Mouse (Mus musculus) CH12.LX (cell line): Measurements from ENCODE around the gene Rab14. TPM values are rescaled to one million over a fixed set of nuclear protein-coding genes. Genes with fewer than 3 reads are reported as not detected.

Experiments used
- DNase-seq: peaks from one replicate; pipeline ENCODE4 v3.0.0-alpha.2; 2013; ENCODE audit errors: extremely low read depth
- H3K27ac ChIP-seq: 2 replicates; pipeline ENCODE4 v1.5.1; 2012; ENCODE audit warnings: low read depth, mild to moderate bottlenecking, control low read depth, moderate library complexity; ENCODE audit not compliant: insufficient read depth
- H3K27me3 ChIP-seq: replicated peaks from 2 replicates; pipeline ENCODE3; 2012; ENCODE audit warnings: inconsistent platforms
- H3K36me3 ChIP-seq, 2 experiments: replicated peaks in 1 of 2; 2 replicates each; pipeline versions ENCODE3 to v1.6.1; 2012; ENCODE audit warnings: inconsistent platforms in 1 of 2, low read length in 1 of 2, mild to moderate bottlenecking in 1 of 2, mixed read lengths in 1 of 2, moderate library complexity in 1 of 2; ENCODE audit not compliant: control insufficient read depth in 1 of 2, insufficient read depth in 1 of 2
- H3K4me1 ChIP-seq, 2 experiments: 2 replicates each; pipeline ENCODE4 v1.6.1; 2012; ENCODE audit warnings: inconsistent platforms in 1 of 2, moderate library complexity in 1 of 2; ENCODE audit not compliant: insufficient read depth in 2 of 2, control insufficient read depth in 1 of 2
- H3K4me2 ChIP-seq: 2 replicates; pipeline ENCODE4 v1.6.1; 2012; ENCODE audit warnings: low read depth, mild to moderate bottlenecking, control low read depth; ENCODE audit not compliant: poor library complexity, insufficient read depth, severe bottlenecking
- H3K4me3 ChIP-seq, 3 experiments: fragments of 150-350 bp in 1 of 3; sonication (generic) in 1 of 3; replicated peaks in 1 of 3; 2 replicates each; pipeline versions ENCODE3 to v1.5.1; 2011 to 2012; ENCODE audit warnings: low read depth in 2 of 3, low read length in 2 of 3, mild to moderate bottlenecking in 2 of 3, moderate library complexity in 2 of 3, control low read depth in 1 of 3, improper control_type of control experiment in 1 of 3, inconsistent platforms in 1 of 3, mixed read lengths in 1 of 3; ENCODE audit not compliant: poor library complexity in 1 of 3
- H3K79me2 ChIP-seq: replicated peaks from 2 replicates; pipeline ENCODE4 v1.6.1; 2012; ENCODE audit warnings: mild to moderate bottlenecking, moderate library complexity; ENCODE audit not compliant: control insufficient read depth, poor library complexity, insufficient read depth, severe bottlenecking; ENCODE audit errors: extremely low read depth
- H3K9ac ChIP-seq: 2 replicates; pipeline ENCODE4 v1.6.1; 2012; ENCODE audit warnings: low read depth, mild to moderate bottlenecking, control low read depth, moderate library complexity; ENCODE audit not compliant: insufficient read depth
- H3K9me3 ChIP-seq: replicated peaks from 2 replicates; pipeline ENCODE3; 2012; ENCODE audit warnings: low read length, inconsistent platforms, mixed read lengths
- BHLHE40 ChIP-seq: IDR thresholded peaks from 2 replicates; pipeline ENCODE4 v1.6.1; 2011; ENCODE audit warnings: mild to moderate bottlenecking, low read depth, low read length, improper control_type of control experiment
- CHD1 ChIP-seq: IDR thresholded peaks from 2 replicates; pipeline ENCODE4 v1.6.1; 2012; ENCODE audit warnings: low read depth, low read length, improper control_type of control experiment, inconsistent platforms
- CHD2 ChIP-seq: IDR thresholded peaks from 2 replicates; pipeline ENCODE4 v1.6.1; 2011; ENCODE audit warnings: low read length, improper control_type of control experiment
- CTCF ChIP-seq, 2 experiments: IDR thresholded peaks in 1 of 2; conservative IDR thresholded peaks in 1 of 2; 2 replicates each; pipeline ENCODE4 v1.5.1; 2011 to 2012; ENCODE audit warnings: low read depth in 2 of 2, low read length in 2 of 2, improper control_type of control experiment in 1 of 2, inconsistent platforms in 1 of 2, mild to moderate bottlenecking in 1 of 2, moderate library complexity in 1 of 2
- ELF1 ChIP-seq: IDR thresholded peaks from 2 replicates; pipeline ENCODE4 v1.6.1; 2014; ENCODE audit warnings: low read depth, mild to moderate bottlenecking, inconsistent platforms, low read length, improper control_type of control experiment
- EP300 ChIP-seq: IDR thresholded peaks from 2 replicates; pipeline ENCODE4 v1.6.1; 2011; ENCODE audit warnings: low read length, improper control_type of control experiment
- GABPA ChIP-seq: IDR thresholded peaks from 2 replicates; pipeline ENCODE4 v1.6.1; 2012; ENCODE audit warnings: low read depth, low read length, improper control_type of control experiment, inconsistent platforms; ENCODE audit not compliant: insufficient replicate concordance
- HCFC1 ChIP-seq: IDR thresholded peaks from 2 replicates; pipeline ENCODE4 v1.6.1; 2012; ENCODE audit warnings: low read depth, mild to moderate bottlenecking, inconsistent platforms, low read length, improper control_type of control experiment
- IRF4 ChIP-seq: IDR thresholded peaks from 2 replicates; pipeline ENCODE4 v1.6.1; 2014; ENCODE audit warnings: low read depth, mild to moderate bottlenecking, inconsistent platforms, low read length, improper control_type of control experiment
- JUND ChIP-seq: conservative IDR thresholded peaks from 2 replicates; pipeline ENCODE4 v1.6.1; 2011; ENCODE audit warnings: low read depth, low read length, improper control_type of control experiment
- MAFK ChIP-seq: IDR thresholded peaks from 2 replicates; pipeline ENCODE4 v1.6.1; 2011; ENCODE audit warnings: low read length, improper control_type of control experiment; ENCODE audit not compliant: insufficient replicate concordance
- MXI1 ChIP-seq: IDR thresholded peaks from 2 replicates; pipeline ENCODE4 v1.6.1; 2011; ENCODE audit warnings: mild to moderate bottlenecking, low read depth, low read length, improper control_type of control experiment
- NRF1 ChIP-seq: IDR thresholded peaks from 2 replicates; pipeline ENCODE4 v1.6.1; 2014; ENCODE audit warnings: low read depth, mild to moderate bottlenecking, inconsistent platforms, low read length, improper control_type of control experiment, moderate library complexity
- POLR2A ChIP-seq: IDR thresholded peaks from 2 replicates; pipeline ENCODE4 v1.6.1; 2011; ENCODE audit warnings: low read depth, mild to moderate bottlenecking, improper control_type of control experiment, low read length
- POLR2AphosphoS2 ChIP-seq: IDR thresholded peaks from 2 replicates; pipeline ENCODE4 v1.6.1; 2011; ENCODE audit warnings: low read depth, low read length, improper control_type of control experiment
- RAD21 ChIP-seq: IDR thresholded peaks from 2 replicates; pipeline ENCODE4 v1.6.1; 2011; ENCODE audit warnings: low read depth, mild to moderate bottlenecking, low read length, improper control_type of control experiment, moderate library complexity
- SIN3A ChIP-seq: IDR thresholded peaks from 2 replicates; pipeline ENCODE4 v1.6.1; 2012; ENCODE audit warnings: low read length, improper control_type of control experiment, inconsistent platforms
- TCF12 ChIP-seq: IDR thresholded peaks from 2 replicates; pipeline ENCODE4 v1.6.1; 2014; ENCODE audit warnings: low read depth, mild to moderate bottlenecking, inconsistent platforms, low read length, improper control_type of control experiment
- USF2 ChIP-seq: conservative IDR thresholded peaks from 2 replicates; pipeline ENCODE4 v1.6.1; 2011; ENCODE audit warnings: low read depth, low read length, improper control_type of control experiment
- dilution Hi-C: fragments of 300-500 bp; cut with MboI; formaldehyde crosslinking; loops from 2 replicates; pipeline ENCODE4 v1.14.3; 2020; ENCODE audit warnings: low sequenced_read_pairs; ENCODE audit not compliant: extremely low pct_unique_long_range_greater_than_20kb, extremely low pct_ligation_motif_present
- in situ Hi-C: fragments of 300-500 bp; cut with MboI; formaldehyde crosslinking; loops from 3 replicates; pipeline ENCODE4 v1.14.3; 2019; ENCODE audit warnings: low sequenced_read_pairs, low pct_ligation_motif_present, low pct_unique_long_range_greater_than_20kb, mixed read lengths
- polyA plus RNA-seq: library from polyadenylated mRNA; unstranded; fragments of >175 nt; gene quantifications from 2 replicates; pipeline ENCODE4 v1.2.1, GENCODE M21; 2012; ENCODE audit warnings: low read depth; ENCODE audit not compliant: insufficient read length
- total RNA-seq, 2 experiments: library from RNA; depleted of rRNA; stranded (reverse); fragments of 300-350 nt in 1 of 2; fragments of >200 nt in 1 of 2; gene quantifications; 2 replicates each; pipeline ENCODE4 v1.2.3; 2012 to 2014

Gene Rab14
- total and polyA plus RNA-seq, 3 experiments, result 26.8 to 94.4 (median 66.2) TPM

- DNase-seq, result no peak
- no peak for TF ChIP-seq IRF4
- TF ChIP-seq POLR2AphosphoS2, result no peak
- no peak for TF ChIP-seq CHD2
- no peak for TF ChIP-seq ELF1
- no peak for TF ChIP-seq BHLHE40
- Histone ChIP-seq H3K9ac (no peak overlapping the region), H3K79me2 (no peaks in the 10 kb centered on the region), H3K36me3 (no peaks in the 10 kb centered on the region), H3K4me1 (peaks cover 17 to 57% of the 10 kb centered on the region in 2 experiments), H3K27ac (no peak overlapping the region), H3K27me3 (no peaks in the 10 kb centered on the region), H3K9me3 (no peaks in the 10 kb centered on the region), H3K4me2 (no peak overlapping the region), H3K4me3 (no peak overlapping the region)
- in situ Hi-C loops, result no loop called here
- dilution Hi-C loops, result no loop called here
Observed at GRCm38 (mm10) chr2:35235021-35235420, 34.1 kb upstream of the Rab14 start.

GRCm38 (mm10) chr2:35233898-35234297 is 33.0 kb upstream of the Rab14 start:
- in situ Hi-C loops, result no loop called here
- Histone ChIP-seq H3K27me3 (no peaks in the 10 kb centered on the region), H3K4me1 (peaks cover 17 to 46% of the 10 kb centered on the region in 2 experiments), H3K4me2 (no peak overlapping the region), H3K27ac (no peak overlapping the region)
- TF ChIP-seq POLR2A (no peak), GABPA (no peak), EP300 (no peak), USF2 (no peak), ELF1 (no peak), NRF1 (no peak), IRF4 (no peak), JUND (no peak), TCF12 (no peak), HCFC1 (no peak), CTCF (conservative IDR thresholded peaks at IDR 0.05 in 1 of 2, IDR thresholded peaks at IDR 0.05 in 1 of 2; ENCODE audit: low read depth in 2 of 2, low read length in 2 of 2) (no peak), MXI1 (no peak), MAFK (no peak), CHD1 (no peak), SIN3A (no peak), RAD21 (no peak)
- TF ChIP-seq, all 38 proteins: peak for 0
- no peak overlapping the region for H3K4me3 ChIP-seq
- H3K36me3 ChIP-seq, result no peaks in the 10 kb centered on the region
- no peaks in the 10 kb centered on the region for H3K79me2 ChIP-seq
- H3K9ac ChIP-seq, result no peak overlapping the region
- dilution Hi-C loops, result no loop called here
- DNase-seq, result no peak
- no peaks in the 10 kb centered on the region for H3K9me3 ChIP-seq
